Mouse (Mus musculus): ENCODE data around the gene Tekt1. TPM values are rescaled to one million over a fixed set of nuclear protein-coding genes. Genes with fewer than 3 reads are reported as not detected.

Tekt1 gene
- polyA plus RNA-seq, 2 experiments: 1.3 to 2.2 TPM

GRCm38 (mm10) chr11:72332951-72333667 lies 29.1 kb downstream of the Tekt1 start:
- 62% methylated on average over 9 of the region's 9 CpGs for WGBS
- DNase-seq (ENCODE audit: low spot score): no peak

GRCm38 (mm10) chr11:72325701-72326100 lies 36.5 kb downstream of the Tekt1 start:
- Histone ChIP-seq H3K9ac (ENCODE audit: low read depth, low read length, severe bottlenecking) (no peak overlapping the region), H3K36me3 (ENCODE audit: control insufficient read depth, insufficient read depth, low read length) (no peaks in the 10 kb centered on the region), H3K4me2 (replicated peaks; ENCODE audit: low read depth, low read length, severe bottlenecking) (no peak overlapping the region), H3K27ac (replicated peaks; ENCODE audit: low read depth, low read length) (no peak overlapping the region), H3K27me3 (ENCODE audit: control insufficient read depth, insufficient read depth, low read length) (no peaks in the 10 kb centered on the region), H3K4me3 (replicated peaks; ENCODE audit: low read length) (no peak overlapping the region), H3K9me3 (ENCODE audit: control insufficient read depth, low read length) (no peaks in the 10 kb centered on the region), H3K4me1 (ENCODE audit: control insufficient read depth, insufficient read depth, low read length) (no peaks in the 10 kb centered on the region)
- ATAC-seq (ENCODE audit: low FRiP score, low read depth) (no peak), DNase-seq (ENCODE audit: low spot score) (no peak)
- WGBS: 89% methylated on average over 4 of the region's 4 CpGs
- no peak for TF ChIP-seq POLR2A (IDR thresholded peaks at IDR 0.05; ENCODE audit: borderline replicate concordance, extremely low read depth, insufficient read depth, insufficient read length)

More at GRCm38 (mm10) chr11:72332951-72333667, 29.1 kb downstream of the Tekt1 start:
- H3K27ac ChIP-seq (replicated peaks; ENCODE audit: low read depth, low read length): no peak overlapping the region
- H3K4me1 ChIP-seq (ENCODE audit: control insufficient read depth, insufficient read depth, low read length): no peaks in the 10 kb centered on the region
- ATAC-seq (ENCODE audit: low FRiP score, low read depth): 0 out of 2 replicates have a peak, but pooled peaks have one; percentile 41
- no peak for TF ChIP-seq POLR2A (IDR thresholded peaks at IDR 0.05; ENCODE audit: borderline replicate concordance, extremely low read depth, insufficient read depth, insufficient read length)
- no peaks in the 10 kb centered on the region for H3K36me3 ChIP-seq (ENCODE audit: control insufficient read depth, insufficient read depth, low read length)
- no peaks in the 10 kb centered on the region for H3K9me3 ChIP-seq (ENCODE audit: control insufficient read depth, low read length)
- H3K4me2 ChIP-seq (replicated peaks; ENCODE audit: low read depth, low read length, severe bottlenecking): no peak overlapping the region
- no peak overlapping the region for H3K9ac ChIP-seq (ENCODE audit: low read depth, low read length, severe bottlenecking)
- no peaks in the 10 kb centered on the region for H3K27me3 ChIP-seq (ENCODE audit: control insufficient read depth, insufficient read depth, low read length)
- H3K4me3 ChIP-seq (replicated peaks; ENCODE audit: low read length): no peak overlapping the region

GRCm38 (mm10) chr11:72324431-72324830 lies 37.8 kb downstream of the Tekt1 start:
- no peaks in the 10 kb centered on the region for H3K36me3 ChIP-seq (ENCODE audit: control insufficient read depth, insufficient read depth, low read length)
- TF ChIP-seq POLR2A (IDR thresholded peaks at IDR 0.05; ENCODE audit: borderline replicate concordance, extremely low read depth, insufficient read depth, insufficient read length): no peak
- 73% methylated on average over 3 of the region's 3 CpGs for WGBS
- ATAC-seq (ENCODE audit: low FRiP score, low read depth): no peak
- DNase-seq (ENCODE audit: low spot score): no peak
- H3K4me1 ChIP-seq (ENCODE audit: control insufficient read depth, insufficient read depth, low read length): no peaks in the 10 kb centered on the region
- H3K4me3 ChIP-seq (replicated peaks; ENCODE audit: low read length): no peak overlapping the region
- no peak overlapping the region for H3K27ac ChIP-seq (replicated peaks; ENCODE audit: low read depth, low read length)
- no peak overlapping the region for H3K4me2 ChIP-seq (replicated peaks; ENCODE audit: low read depth, low read length, severe bottlenecking)
- H3K9me3 ChIP-seq (ENCODE audit: control insufficient read depth, low read length): no peaks in the 10 kb centered on the region
- no peak overlapping the region for H3K9ac ChIP-seq (ENCODE audit: low read depth, low read length, severe bottlenecking)
- H3K27me3 ChIP-seq (ENCODE audit: control insufficient read depth, insufficient read depth, low read length): no peaks in the 10 kb centered on the region

GRCm38 (mm10) chr11:72318026-72318425 lies 44.2 kb downstream of the Tekt1 start:
- ATAC-seq (ENCODE audit: low FRiP score, low read depth): no peak
- Histone ChIP-seq H3K9me3 (ENCODE audit: control insufficient read depth, low read length) (no peaks in the 10 kb centered on the region), H3K27ac (replicated peaks; ENCODE audit: low read depth, low read length) (no peak overlapping the region), H3K4me1 (ENCODE audit: control insufficient read depth, insufficient read depth, low read length) (no peaks in the 10 kb centered on the region), H3K27me3 (ENCODE audit: control insufficient read depth, insufficient read depth, low read length) (peaks cover 26% of the 10 kb centered on the region), H3K4me2 (replicated peaks; ENCODE audit: low read depth, low read length, severe bottlenecking) (no peak overlapping the region), H3K9ac (ENCODE audit: low read depth, low read length, severe bottlenecking) (no peak overlapping the region), H3K36me3 (ENCODE audit: control insufficient read depth, insufficient read depth, low read length) (no peaks in the 10 kb centered on the region), H3K4me3 (replicated peaks; ENCODE audit: low read length) (no peak overlapping the region)
- WGBS: 87% methylated on average over 5 of the region's 5 CpGs
- TF ChIP-seq POLR2A (IDR thresholded peaks at IDR 0.05; ENCODE audit: borderline replicate concordance, extremely low read depth, insufficient read depth, insufficient read length): no peak
- DNase-seq (ENCODE audit: low spot score): no peak

- no peak for TF ChIP-seq POLR2A (IDR thresholded peaks at IDR 0.05; ENCODE audit: borderline replicate concordance, extremely low read depth, insufficient read depth, insufficient read length)
- H3K4me2 ChIP-seq (replicated peaks; ENCODE audit: low read depth, low read length, severe bottlenecking): peak within 1 kb of the TSS; percentile 30; the same call in 1 of the 2 replicates
- peak within 1 kb of the TSS; percentile 17 for H3K4me3 ChIP-seq (replicated peaks; ENCODE audit: low read length)
- ATAC-seq (ENCODE audit: low FRiP score, low read depth) (no peak), DNase-seq (ENCODE audit: low spot score) (no peak)
- H3K9me3 ChIP-seq (ENCODE audit: control insufficient read depth, low read length): no peaks in the 10 kb centered on the region
- no peaks in the 10 kb centered on the region for H3K36me3 ChIP-seq (ENCODE audit: control insufficient read depth, insufficient read depth, low read length)
- H3K9ac ChIP-seq (ENCODE audit: low read depth, low read length, severe bottlenecking): no peak within 1 kb of the TSS
- no peak within 1 kb of the TSS for H3K27ac ChIP-seq (replicated peaks; ENCODE audit: low read depth, low read length)
- WGBS: 10% methylated on average over 42 of the region's 42 CpGs
- H3K27me3 ChIP-seq (ENCODE audit: control insufficient read depth, insufficient read depth, low read length): peaks cover 26% of the 10 kb centered on the region
- no peaks in the 10 kb centered on the region for H3K4me1 ChIP-seq (ENCODE audit: control insufficient read depth, insufficient read depth, low read length)
Observed at GRCm38 (mm10) chr11:72314151-72314895, 47.9 kb downstream of the Tekt1 start, which contains the start of gene Fbxo39. Fbxo39 (plus strand) TSS chr11:72314444.
